Mouse (Mus musculus) common myeloid progenitor, adult 5-6 weeks (primary cell): ENCODE results near the gene Tanc1. TPM values are rescaled to one million over a fixed set of nuclear protein-coding genes. Genes with fewer than 3 reads are reported as not detected.
A peak's percentile ranks its signal among the peaks of the same experiment; 100 is the strongest.

Experiments used
- ATAC-seq: replicated peaks from 2 replicates; pipeline ENCODE4 v1.8.0; 2016; ENCODE audit warnings: low read depth, mild to moderate bottlenecking, moderate TSS enrichment, inconsistent platforms; ENCODE audit not compliant: poor library complexity, severe bottlenecking
- total RNA-seq: library from RNA; stranded (forward); fragments of 200-1000, 187-1606 nt; gene quantifications from 2 replicates; pipeline ENCODE4 v1.2.3, GENCODE M21; 2017

The Tanc1 gene
- total RNA-seq, 1 experiment from 2014 or later: 6.3 TPM

DNA sequence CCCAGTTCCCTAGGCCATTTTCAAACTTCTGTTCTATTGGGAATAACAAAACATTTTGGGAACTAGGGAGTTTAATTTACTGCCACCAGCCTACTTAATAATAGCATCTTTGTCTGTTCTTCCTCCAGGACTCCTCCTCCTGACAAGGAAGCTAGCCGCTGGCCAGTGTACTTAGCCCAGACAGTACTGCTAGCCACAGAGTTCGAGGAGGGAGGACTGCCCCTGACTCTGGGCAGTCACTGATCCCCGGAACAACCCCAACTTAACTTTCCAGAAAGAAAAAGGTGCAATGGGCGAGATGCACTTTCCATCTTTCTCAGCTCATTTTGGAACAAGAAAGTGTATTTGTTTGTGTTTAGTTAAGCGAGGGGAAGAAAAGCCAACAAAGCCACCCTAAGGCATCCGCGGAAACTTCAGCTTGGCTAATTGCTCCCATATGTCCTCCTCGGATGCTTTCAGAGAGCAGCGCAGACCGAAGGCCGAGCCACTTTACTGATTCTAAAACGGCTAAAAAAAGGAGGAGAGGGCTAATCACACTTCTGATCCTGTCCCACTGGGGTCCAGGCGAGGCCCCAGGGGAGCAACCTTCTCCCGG is 529 bp upstream of the Tanc1 start:
- ATAC-seq: peak; percentile 13

DNA sequence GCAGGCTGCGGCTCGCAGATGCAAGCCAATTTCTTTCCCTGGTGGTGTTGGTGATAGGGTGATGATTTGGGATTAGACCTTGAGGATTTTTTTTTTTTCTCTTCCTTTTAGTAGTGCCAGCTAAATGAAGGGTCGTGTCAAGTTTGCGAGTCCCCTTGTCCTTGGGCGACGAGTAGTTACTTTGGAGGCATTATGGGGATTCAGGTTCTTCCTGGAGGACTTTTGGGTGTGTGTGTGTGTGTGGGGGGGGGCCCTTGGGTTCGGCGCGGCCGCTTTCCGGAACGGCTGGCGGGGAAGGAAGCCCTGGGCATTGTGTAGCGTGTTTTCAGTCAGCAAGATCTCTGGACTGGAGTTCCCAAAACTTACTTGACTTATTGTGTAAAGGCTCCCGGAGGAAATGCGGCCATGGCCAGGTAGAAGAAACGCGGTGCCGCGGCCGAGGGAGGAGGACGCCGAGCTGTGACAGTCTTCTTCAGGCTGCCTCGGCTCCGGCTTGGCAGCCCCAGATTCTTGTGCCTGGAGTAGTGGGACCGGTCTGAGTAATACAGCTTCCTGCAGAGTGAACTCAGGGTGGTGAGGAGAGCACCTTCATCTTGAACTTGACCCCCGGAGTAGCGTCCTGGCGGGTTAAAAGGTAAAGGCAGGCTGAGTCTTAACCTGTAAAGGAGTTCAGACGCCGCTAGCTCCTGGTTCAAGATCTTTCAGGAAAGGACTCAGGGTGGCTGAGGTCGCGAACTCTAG is 1.1 kb downstream of the Tanc1 start:
- ATAC-seq: peak; percentile 28

DNA sequence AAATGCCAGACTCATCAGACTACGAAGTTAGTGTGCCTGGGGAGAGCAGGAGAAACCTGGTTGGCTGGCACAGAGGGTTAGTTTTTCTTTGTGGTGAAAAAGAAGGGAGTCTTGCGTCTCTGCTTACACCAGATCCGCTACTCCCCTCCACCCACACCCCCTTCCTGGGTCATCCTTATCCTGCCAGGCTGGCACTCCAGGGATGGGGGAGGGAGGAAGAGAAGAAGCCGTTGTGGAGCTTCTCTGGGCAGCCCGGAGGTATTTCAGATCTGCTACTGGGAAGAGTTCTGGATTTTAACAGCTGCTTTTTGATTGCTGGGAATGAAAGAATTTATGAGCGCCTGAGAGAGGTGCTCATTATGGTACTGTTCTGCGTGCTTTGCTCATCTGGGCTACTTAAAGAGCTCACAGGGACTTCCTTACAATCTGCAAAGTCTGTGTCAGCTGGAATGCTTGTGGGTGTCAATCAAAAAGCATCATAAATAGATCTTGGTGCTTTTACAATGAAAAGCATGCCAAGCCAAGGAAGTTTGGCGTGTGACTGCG is 1.7 kb downstream of the Tanc1 start:
- ATAC-seq: 0 out of 2 replicates have a peak, but pooled peaks have one; percentile 7

DNA sequence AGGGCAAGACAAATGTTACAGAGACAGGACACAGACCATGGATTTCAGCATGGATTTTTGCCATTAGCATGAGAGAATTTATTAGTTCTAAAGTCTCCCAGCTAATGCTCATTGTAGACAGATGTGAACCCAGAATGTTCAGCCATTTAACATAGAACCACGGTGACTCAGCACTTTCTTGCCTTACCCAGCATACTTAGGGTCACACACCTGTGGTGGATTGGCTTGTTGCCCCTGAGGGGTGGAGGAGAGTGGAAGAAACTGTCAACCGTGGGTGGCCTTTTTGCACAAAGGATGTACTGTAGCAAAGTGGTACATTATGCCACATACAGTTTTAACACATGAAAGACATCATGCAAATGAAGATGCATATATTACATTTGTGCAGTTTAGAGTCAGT is 5.0 kb downstream of the Tanc1 start:
- no peak for ATAC-seq

DNA sequence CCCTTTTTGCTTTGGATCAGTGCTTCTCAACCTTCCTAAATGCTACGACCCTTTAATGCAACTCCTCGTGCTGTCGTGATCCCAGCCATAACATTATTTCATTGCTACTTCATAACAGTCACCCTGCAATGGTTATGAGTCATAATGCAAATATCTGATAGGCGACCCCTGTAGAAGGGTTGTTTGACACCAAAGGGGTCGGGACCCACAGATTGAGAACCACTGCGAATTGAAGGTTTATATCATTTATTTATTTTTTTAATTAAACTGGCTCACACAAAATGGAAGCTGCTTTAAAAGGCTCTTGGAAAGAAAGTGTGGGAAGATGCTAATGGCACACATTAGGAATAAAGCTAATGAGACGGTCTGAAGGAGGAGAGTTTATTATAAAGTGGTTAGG is 7.2 kb downstream of the Tanc1 start:
- no peak for ATAC-seq

DNA sequence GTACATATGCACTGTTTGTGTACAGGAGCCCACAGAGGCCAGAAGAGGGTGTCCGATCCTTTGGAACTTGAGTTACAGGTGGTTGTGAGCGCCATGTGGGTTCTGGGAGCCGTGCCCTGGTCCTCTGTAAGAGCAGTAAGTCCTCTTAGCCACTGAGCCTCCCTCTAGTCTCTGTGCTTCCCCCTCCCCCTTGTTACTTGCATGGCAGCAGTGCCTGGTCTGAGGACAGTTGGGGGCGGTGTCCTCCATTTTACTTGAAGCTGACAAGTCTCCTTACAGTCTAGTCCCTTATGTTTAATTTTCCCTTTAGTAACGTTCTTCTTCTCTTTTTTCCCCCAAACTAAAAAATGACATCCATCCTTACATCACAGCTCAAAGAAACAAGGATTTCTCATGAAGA is 8.8 kb downstream of the Tanc1 start:
- ATAC-seq: no peak

DNA sequence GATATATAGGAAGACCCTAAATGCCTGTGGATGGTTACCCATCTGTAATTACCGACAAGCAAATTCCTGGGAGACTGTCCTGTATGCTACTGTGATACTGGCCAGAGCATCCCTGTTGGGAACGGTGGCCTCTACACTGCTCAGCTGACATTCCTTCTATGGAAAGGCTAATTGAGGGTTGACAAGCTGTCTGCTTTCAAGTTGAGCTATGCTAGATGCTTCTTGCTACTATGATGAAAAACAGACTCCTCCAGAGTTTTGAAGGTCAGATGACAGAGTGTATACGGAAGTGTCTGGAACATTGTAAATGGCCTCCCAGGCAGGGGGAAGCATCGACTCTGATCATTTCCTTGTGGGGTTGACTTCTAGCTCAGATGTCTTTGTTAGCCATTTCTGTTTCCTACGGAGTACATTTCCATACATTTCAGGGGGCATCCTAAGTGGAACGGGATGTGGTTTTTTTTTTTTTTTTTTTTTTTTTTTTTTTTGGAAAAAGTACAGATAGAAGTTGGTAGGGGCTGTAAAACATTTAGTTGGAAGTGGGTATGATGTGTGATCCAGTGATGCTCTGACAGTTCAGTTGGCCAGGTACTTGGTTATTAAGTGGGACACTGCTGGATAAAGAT is 10.8 kb downstream of the Tanc1 start:
- ATAC-seq: no peak

DNA sequence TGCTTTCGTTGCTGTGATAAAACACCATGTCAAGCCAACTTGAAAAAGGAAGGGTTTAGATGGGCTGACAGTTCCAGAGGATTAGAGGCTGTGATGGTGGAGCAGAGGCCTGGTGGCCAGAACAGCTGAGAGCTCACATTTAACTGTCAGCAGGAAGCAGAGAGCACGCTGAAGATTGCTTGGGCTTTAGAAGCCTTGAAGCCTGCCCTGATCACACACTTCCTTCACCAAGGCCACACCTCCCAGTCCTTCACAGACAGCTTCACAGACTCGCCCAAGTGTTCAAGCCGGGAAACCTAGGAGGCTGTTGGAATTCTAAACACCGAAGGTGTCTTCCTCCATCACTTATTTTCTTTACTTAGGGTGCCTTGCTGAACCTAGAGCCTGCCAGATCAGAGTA is 12.0 kb downstream of the Tanc1 start:
- ATAC-seq: no peak

DNA sequence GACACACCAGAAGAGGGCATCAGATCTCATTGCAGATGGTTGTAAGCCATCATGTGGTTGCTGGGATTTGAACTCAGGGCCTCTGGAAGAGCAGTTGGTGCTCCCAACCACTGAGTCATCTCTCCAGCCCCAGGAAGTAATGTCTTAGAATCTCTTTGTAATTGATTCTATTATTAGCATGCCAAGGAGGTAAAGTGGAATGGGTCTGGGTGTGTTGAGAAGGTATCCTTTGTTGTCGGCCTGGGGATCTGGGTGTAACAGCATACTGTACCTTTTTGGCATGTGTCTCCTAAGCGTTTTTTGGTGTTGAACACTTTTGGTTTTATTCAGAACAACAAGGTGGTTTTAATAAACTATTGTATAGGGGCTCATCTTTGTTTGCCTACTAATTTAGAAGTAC is 13.6 kb downstream of the Tanc1 start:
- ATAC-seq: no peak

DNA sequence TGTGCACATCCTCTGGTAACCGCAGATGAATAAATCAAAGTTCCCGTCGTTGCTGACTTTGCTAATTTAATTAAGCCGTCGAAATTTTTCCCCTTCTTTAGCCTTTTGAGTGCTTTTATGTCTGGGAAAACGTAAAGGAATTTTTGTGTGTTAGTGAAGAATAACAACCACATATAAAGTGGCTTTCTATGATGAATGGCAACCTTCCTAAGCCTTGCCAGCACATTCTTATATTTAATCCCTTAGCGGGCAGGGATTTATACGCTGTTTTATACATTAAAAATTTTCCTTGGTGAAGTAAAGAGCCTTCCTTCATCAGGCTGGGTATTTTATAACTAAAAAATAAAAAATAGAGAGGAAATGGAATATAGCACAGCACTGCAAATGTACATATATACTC is 14.1 kb downstream of the Tanc1 start:
- ATAC-seq: no peak

DNA sequence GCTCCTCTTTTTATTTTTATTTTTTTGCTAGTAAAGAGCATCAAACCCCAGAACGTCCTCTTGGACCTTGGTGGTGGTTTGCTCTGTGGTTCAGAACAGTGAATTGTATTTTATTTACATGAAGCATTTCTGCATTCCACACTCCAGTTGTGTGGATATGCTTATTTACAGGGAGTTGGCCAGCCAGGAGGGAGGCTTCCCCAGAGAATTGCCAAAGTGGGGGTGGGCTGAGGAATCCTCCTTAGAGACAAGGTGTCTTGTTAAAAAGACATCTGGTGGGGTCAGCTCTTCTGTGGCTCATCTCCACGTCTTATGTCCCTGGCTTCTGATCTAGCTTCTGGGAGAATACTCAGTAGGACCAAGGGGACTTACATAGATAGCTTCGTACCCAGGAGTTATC is 14.6 kb downstream of the Tanc1 start:
- ATAC-seq: no peak

DNA sequence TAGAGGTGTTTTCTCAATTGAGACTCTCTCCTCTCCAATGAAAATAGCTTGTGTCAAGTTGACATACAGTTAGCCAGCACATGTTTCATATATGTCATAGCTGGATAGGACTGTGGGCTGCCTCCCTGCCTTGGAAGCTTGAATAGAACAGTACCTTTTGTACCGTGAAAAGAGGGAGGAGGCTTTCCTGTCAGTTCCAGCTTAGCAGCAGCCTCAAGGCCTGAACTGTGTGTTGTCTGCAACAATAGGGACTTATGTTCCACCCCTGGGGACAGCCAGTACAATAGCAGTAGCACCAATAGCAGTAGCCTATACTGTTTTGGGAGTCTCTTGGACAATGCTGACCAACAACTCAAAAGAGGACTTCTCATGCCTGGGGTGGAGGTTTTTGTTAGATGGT is 15.7 kb downstream of the Tanc1 start:
- ATAC-seq: no peak

DNA sequence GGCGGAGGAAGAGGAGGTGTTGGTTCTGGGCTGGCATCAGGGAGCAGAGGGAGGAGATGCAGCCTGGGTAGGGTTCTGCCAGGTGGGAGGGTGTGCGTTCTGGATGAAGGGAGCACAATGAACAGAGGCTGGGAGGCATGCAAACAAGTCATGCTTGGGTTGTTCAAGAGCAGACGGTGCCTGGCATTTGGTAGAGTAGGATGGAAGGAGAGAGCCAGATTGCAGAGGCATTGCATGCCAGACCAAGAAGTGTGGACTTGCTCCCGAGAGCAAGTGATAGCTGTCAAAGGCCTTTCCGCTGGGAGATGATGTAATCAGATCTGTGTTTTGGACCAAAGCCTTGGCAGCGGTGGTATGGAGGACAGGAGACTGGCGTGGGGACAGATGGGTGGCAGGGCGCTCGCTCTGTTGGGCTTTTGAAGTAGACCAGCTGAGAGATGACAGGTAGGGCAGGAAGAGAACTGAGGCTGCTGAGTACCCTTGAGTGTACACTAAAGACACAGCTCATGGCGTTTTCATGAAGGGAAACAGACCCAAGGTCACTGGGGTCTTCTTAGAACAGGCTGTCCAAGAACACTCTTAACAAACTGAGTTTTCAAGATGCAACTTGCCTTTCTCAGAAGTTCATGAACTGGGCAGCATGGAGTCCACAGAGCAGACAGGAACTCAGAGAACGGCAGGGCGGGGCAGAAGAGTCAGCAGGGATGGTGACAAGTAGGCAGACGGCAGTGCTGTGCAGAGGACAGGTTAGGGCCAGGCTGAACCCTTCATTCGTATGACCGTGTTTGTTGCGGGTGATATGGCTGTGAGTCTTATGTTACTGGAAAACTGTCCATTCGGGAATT is 16.4 kb downstream of the Tanc1 start:
- ATAC-seq: no peak

DNA sequence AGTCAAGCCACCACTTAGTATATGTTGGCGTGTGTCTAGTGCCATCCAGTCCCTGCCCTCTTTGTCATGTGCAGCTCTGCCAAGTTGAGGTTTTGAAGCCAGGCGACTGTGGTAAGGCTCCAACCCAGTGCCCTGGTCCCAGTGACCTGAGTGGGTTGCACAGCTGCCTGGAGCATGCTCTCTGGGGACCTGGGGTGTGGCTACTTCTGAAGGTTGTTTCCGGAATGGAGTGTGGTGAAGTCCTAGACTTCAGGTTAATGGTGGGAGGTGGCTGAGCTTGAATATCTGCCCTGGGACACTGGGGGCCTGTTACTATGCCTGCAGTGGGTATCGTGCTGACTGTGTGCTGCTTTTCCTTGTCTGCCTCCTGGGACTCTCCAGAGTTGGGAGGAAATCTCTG is 18.0 kb downstream of the Tanc1 start:
- peak; percentile 58 for ATAC-seq

DNA sequence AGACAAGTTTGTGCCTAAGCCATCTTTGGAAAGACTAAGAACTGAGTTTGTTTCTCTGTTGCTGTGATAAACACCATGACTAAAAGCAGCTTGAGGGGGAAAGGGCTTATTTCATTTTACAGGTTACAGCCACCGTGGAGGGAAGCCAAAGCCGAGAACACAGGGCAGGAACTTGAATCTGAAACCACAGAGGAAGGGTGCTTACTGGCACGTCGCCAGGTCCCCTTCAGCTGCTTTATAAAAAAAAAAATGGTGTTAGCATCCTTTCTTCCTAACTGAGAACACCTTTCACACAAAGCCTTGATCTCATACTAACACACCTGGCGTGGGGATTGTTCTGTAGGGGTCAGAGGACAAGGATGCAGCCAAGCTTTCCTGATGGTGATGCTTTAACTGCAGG is 19.6 kb downstream of the Tanc1 start:
- ATAC-seq: peak; percentile 26; the same call in 1 of the 2 replicates

DNA sequence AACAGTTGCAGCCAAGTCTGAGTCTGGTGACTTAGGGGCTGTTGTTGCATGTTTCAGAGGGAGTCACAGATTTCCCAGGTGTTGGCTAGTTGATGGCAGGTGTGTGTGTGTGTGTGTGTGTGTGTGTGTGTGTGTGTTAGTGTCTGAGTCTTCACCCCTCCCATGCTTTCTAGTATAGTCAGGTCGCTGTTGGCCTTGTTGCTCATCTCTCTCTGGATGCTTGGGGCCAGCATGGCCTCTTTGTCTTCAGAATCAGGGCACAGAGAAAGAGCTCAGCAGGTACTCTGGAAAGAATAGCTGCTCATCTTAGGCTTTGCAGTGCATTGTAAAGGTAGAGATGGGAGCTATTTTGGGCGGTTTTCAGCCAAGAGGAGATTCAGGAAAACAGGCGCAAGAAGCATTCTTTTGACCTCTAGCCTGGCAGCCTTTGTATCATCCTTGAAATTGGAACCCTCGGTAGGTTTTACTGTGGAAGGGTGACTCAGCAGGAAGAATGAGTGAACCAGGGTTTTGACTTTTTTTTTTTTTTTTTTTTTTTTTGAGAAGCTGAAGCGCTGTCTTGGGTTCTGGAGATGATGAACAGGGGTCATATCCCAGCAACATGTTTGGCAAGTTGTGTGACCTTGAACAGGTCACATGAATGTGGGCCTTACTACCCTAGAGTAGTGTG is 22.1 kb downstream of the Tanc1 start:
- no peak for ATAC-seq

DNA sequence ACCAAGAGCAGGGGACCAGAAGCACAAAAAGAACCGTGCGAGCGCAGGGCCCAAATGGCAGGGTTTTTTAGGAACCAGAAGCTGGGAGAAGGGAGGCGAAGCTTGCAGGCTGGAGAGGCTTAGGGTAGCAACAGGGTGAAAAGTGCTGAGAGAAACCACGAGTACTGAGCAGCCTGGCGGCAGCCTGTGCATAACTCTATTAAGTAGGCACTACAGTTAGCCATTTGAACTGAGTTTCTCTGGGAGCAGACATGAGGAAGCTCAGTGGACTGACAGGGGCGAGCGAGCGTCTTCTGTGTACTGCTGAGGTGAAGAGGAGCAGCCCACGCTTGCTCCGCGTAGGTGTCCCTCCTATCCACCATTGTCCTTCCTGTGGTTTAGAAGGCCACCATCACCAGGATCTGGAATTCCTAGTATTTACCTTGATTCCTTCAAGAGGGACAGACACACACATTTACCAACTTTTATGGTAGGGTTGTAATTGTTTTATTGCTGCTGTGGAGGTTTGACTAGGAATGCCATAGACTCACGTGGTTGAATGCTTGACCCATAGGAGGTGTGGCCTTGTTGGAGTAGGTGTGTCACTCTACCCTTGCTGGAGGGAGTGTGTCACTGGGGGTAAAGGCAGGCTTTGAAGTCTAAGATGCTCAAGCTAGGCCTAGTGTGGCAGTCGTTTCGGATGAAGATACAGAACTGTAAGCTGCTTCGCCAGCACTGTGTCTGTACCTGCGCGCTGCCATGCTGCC is 25.4 kb downstream of the Tanc1 start:
- no peak for ATAC-seq

DNA sequence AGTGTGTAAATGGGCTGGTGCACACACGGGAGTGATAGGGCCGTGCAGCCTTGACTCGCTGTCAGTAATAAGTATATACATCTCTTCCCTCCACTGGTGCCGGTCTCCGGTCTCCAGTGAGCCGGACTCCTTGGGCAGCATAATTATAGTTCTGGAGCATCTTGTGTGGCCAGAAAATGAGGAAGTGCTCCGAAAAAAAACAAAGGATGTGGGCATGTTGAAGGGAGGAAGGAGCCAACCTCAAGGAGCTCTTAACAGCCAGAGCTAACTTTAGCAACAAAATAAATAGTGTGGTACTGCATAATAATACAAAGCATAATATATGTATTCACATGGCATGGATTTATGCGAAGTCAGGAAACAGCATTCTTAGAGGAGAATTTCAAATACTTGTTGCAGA is 30.9 kb downstream of the Tanc1 start:
- ATAC-seq: peak; percentile 84

DNA sequence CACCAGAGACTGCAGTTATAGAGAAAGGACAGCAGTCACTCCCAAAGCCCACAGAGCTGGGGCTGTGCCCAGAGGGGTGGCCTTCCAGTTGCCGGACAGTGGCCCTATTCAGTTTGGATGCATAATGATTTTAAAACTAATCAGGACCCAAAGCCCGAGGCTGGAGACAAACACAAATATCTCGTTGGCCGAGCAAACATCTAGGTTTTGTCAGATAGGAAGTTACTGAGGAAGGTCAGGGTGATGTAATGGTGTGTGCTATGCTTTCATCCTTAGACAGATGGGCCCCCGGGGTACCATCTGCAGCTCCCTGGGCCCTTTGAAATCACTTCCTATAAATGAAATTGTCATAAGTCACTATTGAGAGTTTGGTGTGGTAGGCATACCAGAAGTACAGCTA is 33.0 kb downstream of the Tanc1 start:
- peak; percentile 28 for ATAC-seq
